Mouse (Mus musculus) embryonic facial prominence, embryonic 15.5 days (tissue): ENCODE results near the gene Col5a1. TPM values are rescaled to one million over a fixed set of nuclear protein-coding genes. Genes with fewer than 3 reads are reported as not detected.
A peak's percentile ranks its signal among the peaks of the same experiment; 100 is the strongest.

ENCODE experiments used
- ATAC-seq: fragments of 200-750 bp; cut with Nextera tagmentation; 2 replicates; pipeline ENCODE4 v1.8.0; 2017; ENCODE audit warnings: low read depth, moderate TSS enrichment; ENCODE audit not compliant: insufficient number of reproducible peaks, low FRiP score, low TSS enrichment
- H3K27ac ChIP-seq: fragments of 300-500 bp; sonication (generic); replicated peaks from 2 replicates; pipeline ENCODE4 v1.5.1; 2015; ENCODE audit warnings: mild to moderate bottlenecking, inconsistent platforms
- H3K27me3 ChIP-seq: fragments of 300-500 bp; sonication (generic); 2 replicates; pipeline ENCODE4 v1.6.1; 2015; ENCODE audit warnings: inconsistent platforms
- H3K36me3 ChIP-seq: fragments of 300-500 bp; sonication (generic); 2 replicates; pipeline ENCODE4 v1.6.1; 2015; ENCODE audit warnings: mild to moderate bottlenecking, inconsistent platforms
- H3K4me1 ChIP-seq: fragments of 300-500 bp; sonication (generic); 2 replicates; pipeline ENCODE4 v1.6.1; 2015; ENCODE audit warnings: inconsistent platforms
- H3K4me2 ChIP-seq: fragments of 300-500 bp; sonication (generic); replicated peaks from 2 replicates; pipeline ENCODE4 v1.6.1; 2015; ENCODE audit warnings: mild to moderate bottlenecking, inconsistent platforms
- H3K4me3 ChIP-seq: fragments of 300-500 bp; sonication (generic); replicated peaks from 2 replicates; pipeline ENCODE4 v1.5.1; 2015; ENCODE audit warnings: mild to moderate bottlenecking, inconsistent platforms
- H3K9ac ChIP-seq: fragments of 300-500 bp; sonication (generic); 2 replicates; pipeline ENCODE4 v1.6.1; 2015; ENCODE audit warnings: inconsistent platforms
- H3K9me3 ChIP-seq: fragments of 300-500 bp; sonication (generic); replicated peaks from 2 replicates; pipeline ENCODE4 v1.6.1; 2016; ENCODE audit warnings: inconsistent platforms
- WGBS: fragments of 180-500 bp; shearing (Covaris S2); methylation state at CpG from one replicate; pipeline ENCODE4 v1.1.7; 2015; 5-methylcytosine and 5-hydroxymethylcytosine counted together
- polyA plus RNA-seq: library from polyadenylated mRNA; unstranded; fragments of >200 nt; fragmentation: Nextera tagmentation; extraction: Ambion mirVana; gene quantifications from 2 replicates; pipeline ENCODE4 v1.2.1, GENCODE M21; 2015

The Col5a1 gene
- polyA plus RNA-seq, 1 experiment from 2014 or later: 217 TPM

GRCm38 (mm10) chr2:28065081-28065651 lies 178.9 kb downstream of the Col5a1 start:
- Histone ChIP-seq H3K9ac (no peak overlapping the region), H3K4me2 (no peak overlapping the region), H3K27ac (no peak overlapping the region), H3K9me3 (no peaks in the 10 kb centered on the region), H3K4me1 (no peaks in the 10 kb centered on the region), H3K4me3 (no peak overlapping the region), H3K36me3 (no peaks in the 10 kb centered on the region), H3K27me3 (peaks cover 3% of the 10 kb centered on the region; the same call in 1 of the 2 replicates)
- ATAC-seq: no peak
- 78% methylated on average over 5 of the region's 5 CpGs for WGBS

- H3K9ac ChIP-seq: no peak overlapping the region
- H3K27ac ChIP-seq: no peak overlapping the region
- H3K36me3 ChIP-seq: no peaks in the 10 kb centered on the region
- H3K4me3 ChIP-seq: no peak overlapping the region
- H3K4me1 ChIP-seq: no peaks in the 10 kb centered on the region
- no peaks in the 10 kb centered on the region for H3K9me3 ChIP-seq
- no peak for ATAC-seq
- H3K27me3 ChIP-seq: no peaks in the 10 kb centered on the region
- H3K4me2 ChIP-seq: no peak overlapping the region
- 81% methylated on average over 5 of the region's 5 CpGs for WGBS
Measured at GRCm38 (mm10) chr2:28066686-28067085, 180.5 kb downstream of the Col5a1 start.

- Histone ChIP-seq H3K4me1 (no peaks in the 10 kb centered on the region), H3K36me3 (no peaks in the 10 kb centered on the region), H3K4me2 (no peak overlapping the region), H3K27me3 (no peaks in the 10 kb centered on the region), H3K9me3 (no peaks in the 10 kb centered on the region), H3K27ac (no peak overlapping the region), H3K9ac (no peak overlapping the region), H3K4me3 (no peak overlapping the region)
- 63% methylated on average over 6 of the region's 6 CpGs for WGBS
- ATAC-seq: no peak
Measured at GRCm38 (mm10) chr2:28067175-28067574, 180.9 kb downstream of the Col5a1 start.

DNA sequence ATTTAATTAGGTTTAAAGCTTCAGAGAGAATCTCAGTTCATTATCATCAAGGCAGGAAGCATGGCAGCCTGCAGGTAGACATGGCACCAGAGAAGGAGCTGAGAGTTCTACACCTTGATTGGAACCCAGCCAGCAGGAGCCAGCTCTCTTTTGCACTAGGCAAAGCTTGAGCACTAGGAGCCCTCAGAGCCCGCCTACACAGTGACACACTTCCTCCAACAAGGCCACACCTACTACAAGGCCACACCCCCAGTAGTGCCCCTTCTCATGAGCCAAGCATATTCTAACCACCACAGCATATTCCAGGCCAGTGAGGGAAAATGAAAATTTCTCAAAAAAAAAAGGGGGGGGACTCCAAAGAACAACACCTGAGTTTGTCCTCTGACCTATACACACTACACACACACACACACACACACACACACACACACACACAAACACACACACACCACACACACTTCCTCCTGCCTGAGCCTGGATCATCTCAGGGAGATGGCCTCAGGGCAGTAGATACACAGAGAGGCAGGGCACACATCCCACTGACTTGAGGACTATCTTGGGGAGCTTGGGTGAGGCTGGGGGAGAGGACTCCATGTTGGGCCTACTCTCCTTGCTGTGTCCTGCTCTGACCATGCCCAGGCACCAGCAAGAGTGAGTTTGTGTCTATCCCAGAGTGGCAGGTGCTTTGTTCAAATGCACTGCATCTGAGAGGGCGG lies 181.8 kb downstream of the Col5a1 start:
- WGBS: 75% methylated on average over 2 of the region's 2 CpGs
- Histone ChIP-seq H3K27me3 (no peaks in the 10 kb centered on the region), H3K36me3 (no peaks in the 10 kb centered on the region), H3K9ac (no peak overlapping the region), H3K4me3 (no peak overlapping the region), H3K27ac (no peak overlapping the region), H3K4me1 (no peaks in the 10 kb centered on the region), H3K9me3 (no peaks in the 10 kb centered on the region), H3K4me2 (no peak overlapping the region)
- no peak for ATAC-seq

DNA sequence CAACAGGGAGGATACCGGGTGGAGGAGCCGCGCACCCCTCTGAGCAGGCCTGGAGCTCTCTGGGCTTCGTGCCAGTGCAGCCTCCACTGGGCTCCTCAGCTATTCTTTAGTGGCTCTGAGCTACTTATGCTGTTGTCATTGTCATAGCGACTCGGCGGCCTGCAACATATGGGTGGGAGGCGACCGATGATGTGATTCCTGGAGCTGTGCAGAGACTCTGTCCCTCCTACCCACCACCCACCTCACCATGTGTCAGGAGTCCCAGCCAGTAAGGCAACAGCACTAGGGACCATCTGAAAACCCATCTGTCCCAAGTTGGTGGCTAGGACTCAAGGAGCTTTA lies 182.3 kb downstream of the Col5a1 start:
- H3K36me3 ChIP-seq: no peaks in the 10 kb centered on the region
- no peaks in the 10 kb centered on the region for H3K4me1 ChIP-seq
- no peak overlapping the region for H3K27ac ChIP-seq
- H3K4me2 ChIP-seq: no peak overlapping the region
- 63% methylated on average over 9 of the region's 9 CpGs for WGBS
- H3K4me3 ChIP-seq: no peak overlapping the region
- no peaks in the 10 kb centered on the region for H3K9me3 ChIP-seq
- no peak overlapping the region for H3K9ac ChIP-seq
- 0 out of 2 replicates have a peak, but pooled peaks have one; percentile 57 for ATAC-seq
- no peaks in the 10 kb centered on the region for H3K27me3 ChIP-seq

DNA sequence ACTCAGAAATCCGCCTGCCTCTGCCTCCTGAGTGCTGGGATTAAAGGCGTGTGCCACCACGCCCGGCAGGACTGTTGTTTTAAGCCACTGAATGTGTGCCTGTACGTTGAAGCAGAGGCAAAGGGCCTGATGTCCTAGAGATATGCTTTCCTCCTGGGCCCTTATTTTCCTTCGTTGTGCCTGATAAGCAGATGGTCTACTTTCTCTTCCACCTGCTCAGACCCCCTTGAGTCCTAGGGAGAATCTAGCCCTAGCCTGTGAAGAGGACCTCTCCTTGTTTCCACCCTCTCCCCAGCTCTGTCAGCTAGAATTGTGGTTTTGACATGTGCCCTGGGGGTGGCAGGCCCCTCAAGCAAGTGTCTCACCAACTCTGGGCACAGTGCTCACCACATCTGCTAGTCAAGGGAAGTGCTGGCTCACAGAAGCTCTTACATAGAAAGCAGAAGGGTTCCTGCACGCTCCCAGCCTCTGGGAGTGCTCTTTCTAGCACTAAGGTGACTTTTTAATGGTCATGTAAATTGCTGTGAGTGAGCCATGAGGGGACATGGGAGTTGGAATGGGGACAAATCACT lies 189.5 kb downstream of the Col5a1 start:
- ATAC-seq: no peak
- H3K36me3 ChIP-seq: no peaks in the 10 kb centered on the region
- H3K9ac ChIP-seq: no peak overlapping the region
- H3K27ac ChIP-seq: no peak overlapping the region
- no peak overlapping the region for H3K4me2 ChIP-seq
- H3K9me3 ChIP-seq: no peaks in the 10 kb centered on the region
- H3K4me3 ChIP-seq: no peak overlapping the region
- H3K27me3 ChIP-seq: no peaks in the 10 kb centered on the region
- H3K4me1 ChIP-seq: no peaks in the 10 kb centered on the region
- 76% methylated on average over 7 of the region's 7 CpGs for WGBS

GRCm38 (mm10) chr2:28084768-28085167 lies 198.5 kb downstream of the Col5a1 start, which contains the start of gene Fcnb:
Gene Fcnb (minus strand): TSS chr2:28084885.
- Histone ChIP-seq H3K27me3 (no peaks in the 10 kb centered on the region), H3K4me2 (no peak within 1 kb of the TSS), H3K9ac (no peak within 1 kb of the TSS), H3K4me1 (no peaks in the 10 kb centered on the region), H3K27ac (no peak within 1 kb of the TSS), H3K4me3 (no peak within 1 kb of the TSS), H3K36me3 (no peaks in the 10 kb centered on the region), H3K9me3 (no peaks in the 10 kb centered on the region)
- WGBS: 77% methylated on average over 3 of the region's 3 CpGs
- no peak for ATAC-seq

GRCm38 (mm10) chr2:28086112-28086511 lies 199.9 kb downstream of the Col5a1 start:
- H3K4me3 ChIP-seq: no peak overlapping the region
- H3K27ac ChIP-seq: no peak overlapping the region
- no peaks in the 10 kb centered on the region for H3K9me3 ChIP-seq
- no peak for ATAC-seq
- no peaks in the 10 kb centered on the region for H3K27me3 ChIP-seq
- 73% methylated on average over 10 of the region's 10 CpGs for WGBS
- H3K4me2 ChIP-seq: no peak overlapping the region
- no peaks in the 10 kb centered on the region for H3K4me1 ChIP-seq
- H3K9ac ChIP-seq: no peak overlapping the region
- H3K36me3 ChIP-seq: no peaks in the 10 kb centered on the region

DNA sequence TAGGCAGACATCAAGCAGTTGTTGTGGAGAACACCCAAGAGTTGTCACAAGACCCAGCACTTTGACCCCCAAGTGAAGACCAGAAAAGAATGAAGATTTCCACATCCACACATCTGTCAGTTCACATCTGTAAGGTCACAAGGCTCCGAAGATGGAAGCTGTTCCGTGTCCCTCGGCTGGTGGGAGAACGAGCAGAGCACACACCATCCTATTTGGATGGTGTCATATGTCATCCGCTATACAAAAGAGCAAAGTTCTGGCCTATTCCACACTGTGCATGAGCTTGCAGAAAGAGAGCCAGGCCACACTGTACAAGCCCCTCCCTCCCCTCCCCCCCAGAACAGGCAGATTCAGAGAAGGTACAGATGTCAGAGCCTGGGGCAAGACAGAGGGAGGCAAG lies 202.9 kb downstream of the Col5a1 start:
- WGBS: 26% methylated on average over 5 of the region's 5 CpGs
- no peaks in the 10 kb centered on the region for H3K36me3 ChIP-seq
- H3K4me3 ChIP-seq: no peak overlapping the region
- ATAC-seq: no peak
- H3K4me1 ChIP-seq: no peaks in the 10 kb centered on the region
- H3K4me2 ChIP-seq: no peak overlapping the region
- no peaks in the 10 kb centered on the region for H3K27me3 ChIP-seq
- H3K9ac ChIP-seq: no peak overlapping the region
- H3K9me3 ChIP-seq: no peaks in the 10 kb centered on the region
- H3K27ac ChIP-seq: no peak overlapping the region

Other genes starting within 250 kb of the Col5a1 start
- gene Rxra, start 210.0 kb upstream of the Col5a1 start, polyA plus RNA-seq: 18.7 and 22.4 TPM in 2 replicates
- 0.28 and 0.47 TPM in 2 replicates for gene Fcnb, start 198.5 kb downstream of the Col5a1 start, polyA plus RNA-seq